Mouse (Mus musculus): ENCODE data around the gene Olfr1230. TPM values are rescaled to one million over a fixed set of nuclear protein-coding genes. Genes with fewer than 3 reads are reported as not detected.

Gene Olfr1230
- polyA plus RNA-seq, 2 experiments, result not detected

GRCm38 (mm10) chr2:89253962-89254361 lies 43.1 kb downstream of the Olfr1230 start, which contains the start of gene Olfr1228:
Olfr1228 (minus strand) TSS chr2:89254062.
- TF ChIP-seq CTCF (IDR thresholded peaks at IDR 0.05; ENCODE audit: low read depth), result no peak
- no peak for TF ChIP-seq EP300 (IDR thresholded peaks at IDR 0.05; ENCODE audit: low read depth)
- no peaks in the 10 kb centered on the region for H3K4me1 ChIP-seq (replicated peaks; ENCODE audit: control insufficient read depth in 2 of 2, insufficient read depth in 2 of 2, low read length in 1 of 2)
- no peak within 1 kb of the TSS for H3K4me2 ChIP-seq (ENCODE audit: low read depth)
- H3K27me3 ChIP-seq (ENCODE audit: control insufficient read depth, insufficient read depth, low read length), result no peaks in the 10 kb centered on the region
- no peak within 1 kb of the TSS for H3K27ac ChIP-seq
- no peaks in the 10 kb centered on the region for H3K9me3 ChIP-seq (ENCODE audit: control insufficient read depth, low read length)
- DNase-seq (ENCODE audit: low read depth in 3 of 3, low spot score in 3 of 3), result no peak
- no peak within 1 kb of the TSS for H3K4me3 ChIP-seq (ENCODE audit: insufficient read depth in 1 of 2, low read depth in 2 of 2, low read length in 2 of 2)
- no peaks in the 10 kb centered on the region for H3K36me3 ChIP-seq (replicated peaks; ENCODE audit: control insufficient read depth, insufficient read depth, low read depth)
- no peak for ATAC-seq (ENCODE audit: insufficient read depth)
- no peak within 1 kb of the TSS for H3K9ac ChIP-seq (replicated peaks)

Other genes starting within 250 kb of the Olfr1230 start
- not detected in 2 replicates for gene Olfr1218, start 236.1 kb downstream of the Olfr1230 start, polyA plus RNA-seq (2012; rRNA removed)
- gene Olfr1218, start 236.1 kb downstream of the Olfr1230 start, polyA plus RNA-seq (2014; fragmentation: Nextera tagmentation; extraction: Ambion mirVana), result not detected in 2 replicates
- not detected in 2 replicates for gene Olfr1219, start 213.8 kb downstream of the Olfr1230 start, polyA plus RNA-seq (2012; rRNA removed)
- gene Olfr1219, start 213.8 kb downstream of the Olfr1230 start, polyA plus RNA-seq (2014; fragmentation: Nextera tagmentation; extraction: Ambion mirVana), result not detected in 2 replicates
- not detected in 2 replicates for gene Olfr1220, start 190.4 kb downstream of the Olfr1230 start, polyA plus RNA-seq (2012; rRNA removed)
- gene Olfr1220, start 190.4 kb downstream of the Olfr1230 start, polyA plus RNA-seq (2014; fragmentation: Nextera tagmentation; extraction: Ambion mirVana), result not detected in 2 replicates
- not detected in 2 replicates for gene Olfr1221, start 180.0 kb downstream of the Olfr1230 start, polyA plus RNA-seq (2012; rRNA removed)
- not detected in 2 replicates for gene Olfr1221, start 180.0 kb downstream of the Olfr1230 start, polyA plus RNA-seq (2014; fragmentation: Nextera tagmentation; extraction: Ambion mirVana)
- not detected in 2 replicates for gene Olfr1222, start 164.2 kb downstream of the Olfr1230 start, polyA plus RNA-seq (2012; rRNA removed)
- gene Olfr1222, start 164.2 kb downstream of the Olfr1230 start, polyA plus RNA-seq (2014; fragmentation: Nextera tagmentation; extraction: Ambion mirVana), result not detected in 2 replicates
- gene Olfr1223, start 145.7 kb downstream of the Olfr1230 start, polyA plus RNA-seq (2012; rRNA removed), result not detected in 2 replicates
- not detected in 2 replicates for gene Olfr1223, start 145.7 kb downstream of the Olfr1230 start, polyA plus RNA-seq (2014; fragmentation: Nextera tagmentation; extraction: Ambion mirVana)
- not detected in 2 replicates for gene Olfr1224-ps1, start 133.2 kb downstream of the Olfr1230 start, polyA plus RNA-seq (2012; rRNA removed)
- not detected in 2 replicates for gene Olfr1224-ps1, start 133.2 kb downstream of the Olfr1230 start, polyA plus RNA-seq (2014; fragmentation: Nextera tagmentation; extraction: Ambion mirVana)
- gene Olfr1225, start 122.6 kb downstream of the Olfr1230 start, polyA plus RNA-seq (2012; rRNA removed), result not detected in 2 replicates
- gene Olfr1225, start 122.6 kb downstream of the Olfr1230 start, polyA plus RNA-seq (2014; fragmentation: Nextera tagmentation; extraction: Ambion mirVana), result not detected in 2 replicates
- not detected in 2 replicates for gene Olfr1226, start 97.2 kb downstream of the Olfr1230 start, polyA plus RNA-seq (2012; rRNA removed)
- gene Olfr1226, start 97.2 kb downstream of the Olfr1230 start, polyA plus RNA-seq (2014; fragmentation: Nextera tagmentation; extraction: Ambion mirVana), result not detected in 2 replicates
- not detected in 2 replicates for gene Olfr1228, start 43.2 kb downstream of the Olfr1230 start, polyA plus RNA-seq (2012; rRNA removed)
- not detected in 2 replicates for gene Olfr1228, start 43.2 kb downstream of the Olfr1230 start, polyA plus RNA-seq (2014; fragmentation: Nextera tagmentation; extraction: Ambion mirVana)
- gene Olfr1229, start 9.3 kb downstream of the Olfr1230 start, polyA plus RNA-seq (2012; rRNA removed), result not detected in 2 replicates
- gene Olfr1229, start 9.3 kb downstream of the Olfr1230 start, polyA plus RNA-seq (2014; fragmentation: Nextera tagmentation; extraction: Ambion mirVana), result not detected in 2 replicates
- not detected in 2 replicates for gene Olfr1231, start 9.8 kb upstream of the Olfr1230 start, polyA plus RNA-seq (2012; rRNA removed)
- gene Olfr1231, start 9.8 kb upstream of the Olfr1230 start, polyA plus RNA-seq (2014; fragmentation: Nextera tagmentation; extraction: Ambion mirVana), result not detected in 2 replicates
- gene Olfr1232, start 32.4 kb upstream of the Olfr1230 start, polyA plus RNA-seq (2012; rRNA removed), result not detected in 2 replicates
- not detected in 2 replicates for gene Olfr1232, start 32.4 kb upstream of the Olfr1230 start, polyA plus RNA-seq (2014; fragmentation: Nextera tagmentation; extraction: Ambion mirVana)
- not detected in 2 replicates for gene Olfr1233, start 45.1 kb upstream of the Olfr1230 start, polyA plus RNA-seq (2012; rRNA removed)
- not detected in 2 replicates for gene Olfr1233, start 45.1 kb upstream of the Olfr1230 start, polyA plus RNA-seq (2014; fragmentation: Nextera tagmentation; extraction: Ambion mirVana)
- not detected in 2 replicates for gene Olfr1234, start 67.6 kb upstream of the Olfr1230 start, polyA plus RNA-seq (2012; rRNA removed)
- not detected in 2 replicates for gene Olfr1234, start 67.6 kb upstream of the Olfr1230 start, polyA plus RNA-seq (2014; fragmentation: Nextera tagmentation; extraction: Ambion mirVana)
- gene Olfr1238, start 112.4 kb upstream of the Olfr1230 start, polyA plus RNA-seq (2012; rRNA removed), result not detected in 2 replicates
- gene Olfr1238, start 112.4 kb upstream of the Olfr1230 start, polyA plus RNA-seq (2014; fragmentation: Nextera tagmentation; extraction: Ambion mirVana), result not detected in 2 replicates
- not detected in 2 replicates for gene Olfr1239, start 123.1 kb upstream of the Olfr1230 start, polyA plus RNA-seq (2012; rRNA removed)
- not detected in 2 replicates for gene Olfr1239, start 123.1 kb upstream of the Olfr1230 start, polyA plus RNA-seq (2014; fragmentation: Nextera tagmentation; extraction: Ambion mirVana)
- gene Olfr1240, start 145.7 kb upstream of the Olfr1230 start, polyA plus RNA-seq (2012; rRNA removed), result not detected in 2 replicates
- not detected in 2 replicates for gene Olfr1240, start 145.7 kb upstream of the Olfr1230 start, polyA plus RNA-seq (2014; fragmentation: Nextera tagmentation; extraction: Ambion mirVana)
- not detected in 2 replicates for gene Olfr1241, start 189.9 kb upstream of the Olfr1230 start, polyA plus RNA-seq (2012; rRNA removed)
- not detected in 2 replicates for gene Olfr1241, start 189.9 kb upstream of the Olfr1230 start, polyA plus RNA-seq (2014; fragmentation: Nextera tagmentation; extraction: Ambion mirVana)
- gene Olfr1242, start 201.1 kb upstream of the Olfr1230 start, polyA plus RNA-seq (2012; rRNA removed), result not detected in 2 replicates
- gene Olfr1242, start 201.1 kb upstream of the Olfr1230 start, polyA plus RNA-seq (2014; fragmentation: Nextera tagmentation; extraction: Ambion mirVana), result not detected in 2 replicates
- not detected in 2 replicates for gene Olfr1243, start 234.2 kb upstream of the Olfr1230 start, polyA plus RNA-seq (2012; rRNA removed)
- not detected in 2 replicates for gene Olfr1243, start 234.2 kb upstream of the Olfr1230 start, polyA plus RNA-seq (2014; fragmentation: Nextera tagmentation; extraction: Ambion mirVana)

Measured in liver, embryonic 14.5 days (tissue).